Mouse (Mus musculus) myocyte (in vitro differentiated cells): ENCODE data around the gene Tysnd1.

Experiments used
- E2F4 ChIP-seq: IDR thresholded peaks from one replicate; pipeline ENCODE4 v1.6.1; 2011; ENCODE audit warnings: mild to moderate bottlenecking, control low read depth, moderate library complexity; ENCODE audit not compliant: insufficient read depth
- MAX ChIP-seq: IDR thresholded peaks from one replicate; pipeline ENCODE4 v1.6.1; 2011; ENCODE audit warnings: low read depth, mild to moderate bottlenecking, control low read depth
- MYOG ChIP-seq, 3 experiments: IDR thresholded peaks; one replicate each; pipeline ENCODE4 v1.6.1; 2011; ENCODE audit warnings: control low read depth in 2 of 3, low read depth in 2 of 3, mild to moderate bottlenecking in 2 of 3; ENCODE audit not compliant: insufficient read length in 2 of 3, control insufficient read depth in 1 of 3, insufficient read depth in 1 of 3
- POLR2A ChIP-seq: IDR thresholded peaks from one replicate; pipeline ENCODE4 v1.6.1; 2011; ENCODE audit warnings: low read depth, mild to moderate bottlenecking, control low read depth, moderate library complexity; ENCODE audit not compliant: insufficient read length
- POLR2AphosphoS2 ChIP-seq: IDR thresholded peaks from one replicate; pipeline ENCODE4 v1.6.1; 2011; ENCODE audit warnings: low read depth, control low read depth; ENCODE audit not compliant: insufficient read length
- REST ChIP-seq: IDR thresholded peaks from one replicate; pipeline ENCODE4 v1.6.1; 2011; ENCODE audit warnings: mild to moderate bottlenecking, control low read depth, moderate library complexity; ENCODE audit not compliant: insufficient read depth, insufficient read length

GRCm38 (mm10) chr10:61751534-61752219, 56.4 kb downstream of the Tysnd1 start:
- TF ChIP-seq POLR2A, result no peak
- no peak for TF ChIP-seq MAX
- no peak for TF ChIP-seq MYOG (IDR thresholded peaks at IDR 0.05; ENCODE audit: control insufficient read depth in 1 of 3, insufficient read depth in 1 of 3, insufficient read length in 2 of 3, low read depth in 2 of 3)
- TF ChIP-seq E2F4, result no peak
- no peak for TF ChIP-seq POLR2AphosphoS2
- TF ChIP-seq REST, result no peak
